Mouse (Mus musculus) kidney, embryonic 14.5 days (tissue): ENCODE measurements around the gene Shox2. TPM values are rescaled to one million over a fixed set of nuclear protein-coding genes. Genes with fewer than 3 reads are reported as not detected.
A peak's percentile ranks its signal among the peaks of the same experiment; 100 is the strongest.

Experiments
- ATAC-seq: fragments of 200-750 bp; cut with Nextera tagmentation; 2 replicates; pipeline ENCODE4 v1.8.0; 2017; ENCODE audit warnings: moderate number of reproducible peaks, mild to moderate bottlenecking, moderate TSS enrichment, moderate library complexity; ENCODE audit not compliant: low FRiP score, low TSS enrichment
- H3K27ac ChIP-seq: fragments of 300-500 bp; sonication (generic); 2 replicates; pipeline ENCODE4 v1.5.1; 2014; ENCODE audit warnings: low read depth, mild to moderate bottlenecking, low read length, moderate library complexity, mixed read lengths
- H3K27me3 ChIP-seq: fragments of 300-500 bp; sonication (generic); 2 replicates; pipeline ENCODE4 v1.6.1; 2014; ENCODE audit warnings: mild to moderate bottlenecking, low read length; ENCODE audit not compliant: control insufficient read depth, insufficient read depth
- H3K36me3 ChIP-seq: fragments of 300-500 bp; sonication (generic); 2 replicates; pipeline ENCODE4 v1.6.1; 2014; ENCODE audit warnings: low read length, mixed read lengths; ENCODE audit not compliant: control insufficient read depth, insufficient read depth
- H3K4me1 ChIP-seq: fragments of 300-500 bp; sonication (generic); 2 replicates; pipeline ENCODE4 v1.6.1; 2014; ENCODE audit warnings: low read length, mixed read lengths; ENCODE audit not compliant: control insufficient read depth, insufficient read depth
- H3K4me2 ChIP-seq: fragments of 300-500 bp; sonication (generic); replicated peaks from 2 replicates; pipeline ENCODE4 v1.6.1; 2014; ENCODE audit warnings: low read depth, mild to moderate bottlenecking, low read length
- H3K4me3 ChIP-seq: fragments of 300-500 bp; sonication (generic); 2 replicates; pipeline ENCODE4 v1.5.1; 2014; ENCODE audit warnings: mild to moderate bottlenecking, low read length
- H3K9ac ChIP-seq: fragments of 300-500 bp; sonication (generic); 2 replicates; pipeline ENCODE4 v1.6.1; 2014; ENCODE audit warnings: low read depth, mild to moderate bottlenecking, low read length, moderate library complexity
- H3K9me3 ChIP-seq: fragments of 300-500 bp; sonication (generic); 2 replicates; pipeline ENCODE4 v1.6.1; 2016; ENCODE audit warnings: low read length; ENCODE audit not compliant: control insufficient read depth
- WGBS: fragments of 180-500 bp; shearing (Covaris S2); extraction: QIAGEN DNeasy Blood & Tissue Kit; methylation state at CpG from one replicate; pipeline ENCODE4 v1.1.7; 2014; 5-methylcytosine and 5-hydroxymethylcytosine counted together
- polyA plus RNA-seq: library from polyadenylated mRNA; unstranded; fragments of >200 nt; fragmentation: Nextera tagmentation; extraction: Ambion mirVana; gene quantifications from 2 replicates; pipeline ENCODE4 v1.2.1, GENCODE M21; 2014

Shox2 gene
- polyA plus RNA-seq: 0.16 TPM in 1 of 2 replicates, not detected in the other

DNA sequence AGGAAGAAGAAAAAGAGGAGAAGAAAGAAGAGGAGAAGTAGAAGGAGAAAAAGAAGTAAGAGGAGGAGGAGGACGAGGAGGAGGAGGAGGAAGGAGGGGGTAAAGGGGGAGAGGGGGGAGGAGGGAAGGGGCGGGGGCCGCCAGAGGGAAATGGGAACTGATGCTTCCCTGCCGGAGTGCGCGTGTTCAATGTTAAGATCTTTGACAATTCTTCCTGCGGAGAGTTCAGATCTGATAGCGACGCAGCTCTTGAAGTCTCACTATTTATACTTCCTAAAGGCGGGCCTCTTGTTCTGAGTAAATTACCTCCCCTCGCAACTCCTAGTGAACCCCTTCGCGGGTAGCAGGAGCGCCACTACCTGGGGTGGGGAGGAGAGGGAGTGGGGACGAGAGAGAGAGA, at the start of gene Shox2:
Gene Shox2, minus strand, starts transcription at position 66 of the 400 bp plus-strand sequence.
- H3K9me3 ChIP-seq: no peaks in the 10 kb centered on the region
- ATAC-seq: no peak
- peaks cover 67% of the 10 kb centered on the region for H3K27me3 ChIP-seq
- H3K36me3 ChIP-seq: no peaks in the 10 kb centered on the region
- H3K4me1 ChIP-seq: peaks cover 10% of the 10 kb centered on the region; the same call in 1 of the 2 replicates
- H3K4me2 ChIP-seq: peak within 1 kb of the TSS; percentile 60
- H3K27ac ChIP-seq: no peak within 1 kb of the TSS
- H3K9ac ChIP-seq: peak within 1 kb of the TSS; percentile 40; the same call in 1 of the 2 replicates
- under 1% methylated on average over 13 of the region's 15 CpGs for WGBS
- peak within 1 kb of the TSS; percentile 50 for H3K4me3 ChIP-seq

- peaks cover 22% of the 10 kb centered on the region for H3K36me3 ChIP-seq
Measured at GRCm38 (mm10) chr3:66996820-66997219, 15.2 kb upstream of the Shox2 start.

GRCm38 (mm10) chr3:66986287-66986560, 4.7 kb upstream of the Shox2 start:
- peak overlapping the region; percentile 70 for H3K9ac ChIP-seq
- no peaks in the 10 kb centered on the region for H3K36me3 ChIP-seq
- peaks cover 10% of the 10 kb centered on the region; the same call in 1 of the 2 replicates for H3K4me1 ChIP-seq
- no peak overlapping the region for H3K27ac ChIP-seq
- H3K9me3 ChIP-seq: no peaks in the 10 kb centered on the region
- WGBS: 0% methylated on average over 1 of the region's 1 CpGs
- peak overlapping the region; percentile 51 for H3K4me2 ChIP-seq
- peaks cover 27% of the 10 kb centered on the region for H3K27me3 ChIP-seq
- ATAC-seq: no peak
- H3K4me3 ChIP-seq: peak overlapping the region; percentile 75

More at GRCm38 (mm10) chr3:66996820-66997219, 15.2 kb upstream of the Shox2 start:
- Histone ChIP-seq H3K4me3 (no peak overlapping the region), H3K27me3 (no peaks in the 10 kb centered on the region), H3K9ac (no peak overlapping the region), H3K27ac (no peak overlapping the region), H3K4me1 (no peaks in the 10 kb centered on the region), H3K4me2 (no peak overlapping the region), H3K9me3 (no peaks in the 10 kb centered on the region)
- WGBS: 88% methylated on average over 1 of the region's 1 CpGs
- ATAC-seq: no peak

GRCm38 (mm10) chr3:66985539-66986286, 4.1 kb upstream of the Shox2 start:
- peaks cover 10% of the 10 kb centered on the region; the same call in 1 of the 2 replicates for H3K4me1 ChIP-seq
- no peaks in the 10 kb centered on the region for H3K36me3 ChIP-seq
- peak overlapping the region; percentile 75 for H3K4me3 ChIP-seq
- H3K27me3 ChIP-seq: peaks cover 32% of the 10 kb centered on the region
- no peak overlapping the region for H3K27ac ChIP-seq
- H3K9ac ChIP-seq: peak overlapping the region; percentile 70
- under 1% methylated on average over 60 of the region's 60 CpGs for WGBS
- peak; percentile 95 for ATAC-seq
- H3K4me2 ChIP-seq: peak overlapping the region; percentile 51
- H3K9me3 ChIP-seq: no peaks in the 10 kb centered on the region

GRCm38 (mm10) chr3:66983481-66983880, 1.9 kb upstream of the Shox2 start:
- H3K9me3 ChIP-seq: no peaks in the 10 kb centered on the region
- peaks cover 10% of the 10 kb centered on the region; the same call in 1 of the 2 replicates for H3K4me1 ChIP-seq
- peaks cover 52% of the 10 kb centered on the region for H3K27me3 ChIP-seq
- H3K9ac ChIP-seq: no peak overlapping the region
- 12% methylated on average over 3 of the region's 3 CpGs for WGBS
- H3K27ac ChIP-seq: no peak overlapping the region
- ATAC-seq: no peak
- H3K4me2 ChIP-seq: no peak overlapping the region
- no peaks in the 10 kb centered on the region for H3K36me3 ChIP-seq
- no peak overlapping the region for H3K4me3 ChIP-seq

DNA sequence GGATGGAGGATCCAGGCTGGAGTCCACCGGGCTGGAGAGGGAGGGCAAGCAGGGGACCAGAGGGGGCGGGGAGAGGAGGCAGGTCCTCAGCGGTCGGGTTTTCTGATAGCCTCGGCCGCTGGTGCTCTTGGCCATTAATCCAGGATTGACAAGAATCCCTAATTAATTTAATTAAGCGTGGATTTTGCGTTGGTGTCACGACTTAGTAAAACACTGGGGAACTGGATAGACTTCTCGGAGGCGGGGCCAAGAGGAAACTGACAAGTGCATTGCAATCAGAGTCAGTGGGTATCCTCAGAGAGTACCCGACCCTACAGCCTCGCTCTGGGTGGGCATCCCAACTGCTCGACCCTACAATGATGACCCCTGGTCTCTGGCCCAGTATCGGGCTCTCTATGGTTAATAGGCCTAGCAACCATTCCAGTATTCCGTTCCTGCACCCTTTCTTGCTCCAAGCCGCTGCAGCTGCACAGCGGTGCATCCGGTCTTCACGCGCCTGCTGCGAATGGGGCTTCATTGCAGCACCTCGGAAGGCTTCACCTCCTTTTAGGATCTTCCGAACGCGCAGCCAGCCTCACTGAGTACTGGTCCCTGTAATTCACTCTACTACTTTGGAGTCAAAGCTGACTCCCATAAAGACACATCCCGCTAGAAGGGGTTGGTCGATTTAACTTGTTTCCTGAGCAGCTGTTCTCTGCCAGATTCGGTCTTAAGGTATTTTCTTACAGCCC, 775 bp upstream of the Shox2 start:
- H3K9me3 ChIP-seq: no peaks in the 10 kb centered on the region
- under 1% methylated on average over 29 of the region's 29 CpGs for WGBS
- H3K4me2 ChIP-seq: peak overlapping the region; percentile 12
- peaks cover 10% of the 10 kb centered on the region; the same call in 1 of the 2 replicates for H3K4me1 ChIP-seq
- peak overlapping the region; percentile 50 for H3K4me3 ChIP-seq
- peaks cover 61% of the 10 kb centered on the region for H3K27me3 ChIP-seq
- no peaks in the 10 kb centered on the region for H3K36me3 ChIP-seq
- ATAC-seq: no peak
- H3K27ac ChIP-seq: no peak overlapping the region
- no peak overlapping the region for H3K9ac ChIP-seq

GRCm38 (mm10) chr3:66981101-66981661, 390 bp downstream of the Shox2 start, which contains the start of gene Rsrc1:
TSS of gene Rsrc1 (plus strand) at chr3:66981390.
- Histone ChIP-seq H3K9me3 (no peaks in the 10 kb centered on the region), H3K36me3 (no peaks in the 10 kb centered on the region), H3K27ac (no peak within 1 kb of the TSS), H3K27me3 (peaks cover 71% of the 10 kb centered on the region), H3K4me1 (peaks cover 5% of the 10 kb centered on the region; the same call in 1 of the 2 replicates), H3K9ac (peak within 1 kb of the TSS; percentile 40; the same call in 1 of the 2 replicates), H3K4me2 (peak within 1 kb of the TSS; percentile 60), H3K4me3 (peak within 1 kb of the TSS; percentile 50)
- under 1% methylated on average over 40 of the region's 62 CpGs for WGBS
- peak; percentile 68 for ATAC-seq

GRCm38 (mm10) chr3:66980111-66980975, 1.2 kb downstream of the Shox2 start:
- H3K9ac ChIP-seq: no peak overlapping the region; the same call in 1 of the 2 replicates
- H3K9me3 ChIP-seq: no peaks in the 10 kb centered on the region
- H3K27me3 ChIP-seq: peaks cover 76% of the 10 kb centered on the region
- no peak overlapping the region for H3K27ac ChIP-seq
- no peaks in the 10 kb centered on the region for H3K36me3 ChIP-seq
- ATAC-seq: no peak
- H3K4me1 ChIP-seq: 0 out of 2 replicates have a peak, but pooled peaks cover 4% of the 10 kb centered on the region
- peak overlapping the region; percentile 60 for H3K4me2 ChIP-seq
- peak overlapping the region; percentile 50 for H3K4me3 ChIP-seq
- WGBS: 2% methylated on average over 29 of the region's 29 CpGs
